Mouse (Mus musculus): ENCODE measurements around the gene Parva.

Parva gene

GRCm38 (mm10) chr7:112472708-112473281, 45.5 kb downstream of the Parva start:
- DNase-seq (ENCODE audit: low spot score), result no peak

GRCm38 (mm10) chr7:112473649-112474435, 46.5 kb downstream of the Parva start:
- DNase-seq (ENCODE audit: low spot score), result no peak

GRCm38 (mm10) chr7:112479116-112479515, 51.8 kb downstream of the Parva start:
- DNase-seq (ENCODE audit: low spot score), result no peak

- no peak for DNase-seq (ENCODE audit: low spot score)
Observed at GRCm38 (mm10) chr7:112481031-112481430, 53.7 kb downstream of the Parva start.

GRCm38 (mm10) chr7:112482572-112482971, 55.3 kb downstream of the Parva start:
- no peak for DNase-seq (ENCODE audit: low spot score)

GRCm38 (mm10) chr7:112483382-112483781, 56.1 kb downstream of the Parva start:
- no peak for DNase-seq (ENCODE audit: low spot score)

GRCm38 (mm10) chr7:112490825-112491224, 63.5 kb downstream of the Parva start:
- no peak for DNase-seq (ENCODE audit: low spot score)

- no peak for DNase-seq (ENCODE audit: low spot score)
Observed at GRCm38 (mm10) chr7:112491737-112492136, 64.4 kb downstream of the Parva start.

GRCm38 (mm10) chr7:112495950-112496349, 68.6 kb downstream of the Parva start:
- no peak for DNase-seq (ENCODE audit: low spot score)

- no peak for DNase-seq (ENCODE audit: low spot score)
Observed at GRCm38 (mm10) chr7:112496921-112497320, 69.6 kb downstream of the Parva start.

- DNase-seq (ENCODE audit: low spot score), result no peak
Observed at GRCm38 (mm10) chr7:112498591-112499301, 71.4 kb downstream of the Parva start.

GRCm38 (mm10) chr7:112499453-112500133, 72.3 kb downstream of the Parva start:
- DNase-seq (ENCODE audit: low spot score), result no peak

GRCm38 (mm10) chr7:112500134-112500490, 72.8 kb downstream of the Parva start:
- DNase-seq (ENCODE audit: low spot score), result no peak

GRCm38 (mm10) chr7:112502050-112502809, 74.9 kb downstream of the Parva start:
- DNase-seq (ENCODE audit: low spot score), result no peak

- DNase-seq (ENCODE audit: low spot score), result no peak
Observed at GRCm38 (mm10) chr7:112502845-112503244, 75.5 kb downstream of the Parva start.

- no peak for DNase-seq (ENCODE audit: low spot score)
Observed at GRCm38 (mm10) chr7:112503448-112503847, 76.1 kb downstream of the Parva start.

GRCm38 (mm10) chr7:112503917-112504316, 76.6 kb downstream of the Parva start:
- no peak for DNase-seq (ENCODE audit: low spot score)

- DNase-seq (ENCODE audit: low spot score), result no peak
Observed at GRCm38 (mm10) chr7:112509107-112509506, 81.8 kb downstream of the Parva start.

- DNase-seq (ENCODE audit: low spot score), result no peak
Observed at GRCm38 (mm10) chr7:112510336-112511048, 83.2 kb downstream of the Parva start.

- no peak for DNase-seq (ENCODE audit: low spot score)
Observed at GRCm38 (mm10) chr7:112511309-112511708, 84.0 kb downstream of the Parva start.

- no peak for DNase-seq (ENCODE audit: low spot score)
Observed at GRCm38 (mm10) chr7:112512257-112512656, 85.0 kb downstream of the Parva start.

Measured in ovary, postnatal 14 days (tissue).